In the genomic region with DNA sequence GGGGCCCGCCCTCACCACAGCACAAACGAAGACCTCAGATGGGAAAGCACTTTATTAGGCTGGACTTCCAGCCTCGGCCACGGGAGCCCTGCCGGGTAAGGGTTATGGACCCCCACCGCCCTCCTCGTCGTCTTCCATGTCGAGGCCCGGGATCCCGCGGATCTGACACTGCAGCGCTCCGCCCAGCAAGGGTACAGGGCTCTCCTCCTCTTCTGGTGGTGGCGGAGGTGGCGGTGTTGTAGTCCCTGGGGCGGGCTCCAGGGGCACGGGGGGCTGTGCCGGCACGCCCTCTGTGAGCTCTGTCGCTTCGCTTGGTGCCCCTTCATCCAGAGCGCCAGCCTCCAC, we compare ENCODE assay signal across 8 mouse cellular contexts. TPM values are rescaled to one million over a fixed set of nuclear protein-coding genes. Genes with fewer than 3 reads are reported as not detected.
A peak's percentile ranks its signal among the peaks of the same experiment; 100 is the strongest.
DNase-seq lines count a peak whose midpoint lies in the region; ATAC-seq and TF ChIP-seq lines count a peak whose summit lies in the region.

No protein-coding gene starts in this region.

- no peak for DNase-seq in lung, postnatal 14 days
- DNase-seq in kidney, postnatal 14 days: no peak
- no peak for DNase-seq in gastrocnemius, postnatal 25 days
- no peak for DNase-seq in cerebellum, adult 11 months

- peaks cover 45% of the 10 kb centered on the region for H3K36me3 ChIP-seq in lung, embryonic 15.5 days
- peaks cover 34% of the 10 kb centered on the region for H3K36me3 ChIP-seq in embryonic facial prominence, embryonic 15.5 days
- H3K36me3 ChIP-seq in limb, embryonic 13.5 days: peaks cover 45% of the 10 kb centered on the region
- H3K36me3 ChIP-seq in small intestine, adult 2 months (ENCODE audit: control insufficient read depth, insufficient read depth, low read length): peaks cover 23% of the 10 kb centered on the region

- H3K4me1 ChIP-seq in lung, embryonic 15.5 days: peaks cover 21% of the 10 kb centered on the region
- peaks cover 18% of the 10 kb centered on the region for H3K4me1 ChIP-seq in embryonic facial prominence, embryonic 15.5 days
- H3K4me1 ChIP-seq in limb, embryonic 13.5 days: peaks cover 23% of the 10 kb centered on the region
- H3K4me1 ChIP-seq in small intestine, adult 2 months (ENCODE audit: control insufficient read depth, insufficient read depth, insufficient read length, low read length): peaks cover 1% of the 10 kb centered on the region; the same call in 1 of the 2 replicates

- peak; percentile 73 for ATAC-seq in lung, embryonic 15.5 days (ENCODE audit: borderline replicate concordance, extremely low read depth, low FRiP score, low TSS enrichment)
- ATAC-seq in embryonic facial prominence, embryonic 15.5 days (ENCODE audit: insufficient number of reproducible peaks, low FRiP score, low TSS enrichment, low read depth): peak; percentile 59
- ATAC-seq in limb, embryonic 13.5 days (ENCODE audit: low FRiP score, low read depth): peak; percentile 75

- no peaks in the 10 kb centered on the region for H3K9me3 ChIP-seq in lung, embryonic 15.5 days
- H3K9me3 ChIP-seq in embryonic facial prominence, embryonic 15.5 days (replicated peaks): no peaks in the 10 kb centered on the region
- H3K9me3 ChIP-seq in limb, embryonic 13.5 days: no peaks in the 10 kb centered on the region

- H3K4me2 ChIP-seq in lung, embryonic 15.5 days: peak overlapping the region; percentile 81
- peak overlapping the region; percentile 49 for H3K4me2 ChIP-seq in embryonic facial prominence, embryonic 15.5 days (replicated peaks)
- peak overlapping the region; percentile 92 for H3K4me2 ChIP-seq in limb, embryonic 13.5 days (replicated peaks)

- TF ChIP-seq POLR2A in small intestine, adult 2 months (IDR thresholded peaks at IDR 0.05; ENCODE audit: low read depth, low read length): peak; percentile 58

- H3K27ac ChIP-seq in lung, embryonic 15.5 days: peak overlapping the region; percentile 94
- H3K27ac ChIP-seq in embryonic facial prominence, embryonic 15.5 days (replicated peaks): peak overlapping the region; percentile 98
- H3K27ac ChIP-seq in limb, embryonic 13.5 days: peak overlapping the region; percentile 85
- H3K27ac ChIP-seq in small intestine, adult 2 months (ENCODE audit: insufficient read depth, low read depth, low read length): peak overlapping the region; percentile 81

- TF ChIP-seq CTCF in small intestine, adult 2 months (IDR thresholded peaks at IDR 0.05; ENCODE audit: extremely low read depth, insufficient read length, insufficient replicate concordance, low read depth, low read length): no peak

- under 1% methylated on average over 23 of the region's 23 CpGs for WGBS in lung, embryonic 15.5 days
- WGBS in embryonic facial prominence, embryonic 15.5 days: 1% methylated on average over 23 of the region's 23 CpGs
- 0% methylated on average over 23 of the region's 23 CpGs for WGBS in limb, embryonic 13.5 days
- WGBS in small intestine, adult 2 months: 1% methylated on average over 23 of the region's 23 CpGs

- no peaks in the 10 kb centered on the region for H3K27me3 ChIP-seq in lung, embryonic 15.5 days
- no peaks in the 10 kb centered on the region for H3K27me3 ChIP-seq in embryonic facial prominence, embryonic 15.5 days
- no peaks in the 10 kb centered on the region for H3K27me3 ChIP-seq in limb, embryonic 13.5 days
- H3K27me3 ChIP-seq in small intestine, adult 2 months (ENCODE audit: control insufficient read depth, insufficient read depth, low read length): no peaks in the 10 kb centered on the region

- H3K9ac ChIP-seq in lung, embryonic 15.5 days: peak overlapping the region; percentile 71
- H3K9ac ChIP-seq in embryonic facial prominence, embryonic 15.5 days: peak overlapping the region; percentile 58
- H3K9ac ChIP-seq in limb, embryonic 13.5 days: peak overlapping the region; percentile 94

- H3K4me3 ChIP-seq in lung, embryonic 15.5 days: peak overlapping the region; percentile 65
- peak overlapping the region; percentile 90 for H3K4me3 ChIP-seq in embryonic facial prominence, embryonic 15.5 days (replicated peaks)
- H3K4me3 ChIP-seq in limb, embryonic 13.5 days: peak overlapping the region; percentile 87
- H3K4me3 ChIP-seq in small intestine, adult 2 months (ENCODE audit: low read depth, low read length): peak overlapping the region; percentile 82

RNA-seq across cellular contexts. Expression of a gene that starts 0.3 kb away (rescaled TPM):
- 87.1 and 101 TPM in 2 replicates for polyA plus RNA-seq in lung, embryonic 15.5 days (2015; fragmentation: Nextera tagmentation; extraction: Ambion mirVana)
- polyA plus RNA-seq in embryonic facial prominence, embryonic 15.5 days (2015; fragmentation: Nextera tagmentation; extraction: Ambion mirVana): 91.5 and 97.9 TPM in 2 replicates
- polyA plus RNA-seq in limb, embryonic 13.5 days (2015; fragmentation: Nextera tagmentation; extraction: Ambion mirVana): 110 and 123 TPM in 2 replicates
- polyA plus RNA-seq in small intestine, adult 2 months (2012; rRNA removed): 23.5 and 28.6 TPM in 2 replicates
- 10 to 100 TPM; 28.2 to 37.0 TPM for total RNA-seq in gastrocnemius, postnatal 25 days (2021)

RNA-seq across cellular contexts. Expression of a gene that starts 29.0 kb away (rescaled TPM):
- 85.0 and 104 TPM in 2 replicates for polyA plus RNA-seq in lung, embryonic 15.5 days (2015; fragmentation: Nextera tagmentation; extraction: Ambion mirVana)
- polyA plus RNA-seq in embryonic facial prominence, embryonic 15.5 days (2015; fragmentation: Nextera tagmentation; extraction: Ambion mirVana): 96.5 and 110 TPM in 2 replicates
- 106 and 116 TPM in 2 replicates for polyA plus RNA-seq in limb, embryonic 13.5 days (2015; fragmentation: Nextera tagmentation; extraction: Ambion mirVana)
- 42.3 and 83.7 TPM in 2 replicates for polyA plus RNA-seq in small intestine, adult 2 months (2012; rRNA removed)
- 10 to 100 TPM; 26.0 to 33.3 TPM for total RNA-seq in gastrocnemius, postnatal 25 days (2021)

RNA-seq across cellular contexts. Expression of a gene that starts 36.8 kb away (rescaled TPM):
- polyA plus RNA-seq in lung, embryonic 15.5 days (2015; fragmentation: Nextera tagmentation; extraction: Ambion mirVana): 75.4 and 80.0 TPM in 2 replicates
- 92.0 and 113 TPM in 2 replicates for polyA plus RNA-seq in embryonic facial prominence, embryonic 15.5 days (2015; fragmentation: Nextera tagmentation; extraction: Ambion mirVana)
- 99.1 and 109 TPM in 2 replicates for polyA plus RNA-seq in limb, embryonic 13.5 days (2015; fragmentation: Nextera tagmentation; extraction: Ambion mirVana)
- polyA plus RNA-seq in small intestine, adult 2 months (2012; rRNA removed): 36.7 and 64.7 TPM in 2 replicates
- total RNA-seq in gastrocnemius, postnatal 25 days (2021): 10 to 100 TPM; 36.6 to 37.5 TPM
